Mouse (Mus musculus) stomach, embryonic 16.5 days (tissue): ENCODE measurements around the gene Slc9a2. TPM values are rescaled to one million over a fixed set of nuclear protein-coding genes. Genes with fewer than 3 reads are reported as not detected.

Experiments
- ATAC-seq: fragments of 200-750 bp; cut with Nextera tagmentation; 2 replicates; pipeline ENCODE4 v1.8.0; 2017; ENCODE audit warnings: moderate number of reproducible peaks, moderate TSS enrichment; ENCODE audit not compliant: insufficient read depth, low FRiP score
- H3K27ac ChIP-seq: fragments of 300-500 bp; sonication (generic); 2 replicates; pipeline ENCODE4 v1.5.1; 2014; ENCODE audit warnings: low read length
- H3K27me3 ChIP-seq: fragments of 300-500 bp; sonication (generic); 2 replicates; pipeline ENCODE4 v1.6.1; 2014; ENCODE audit warnings: low read length, control low read depth, mixed read lengths; ENCODE audit not compliant: control insufficient read depth, insufficient read depth
- H3K36me3 ChIP-seq: fragments of 300-500 bp; sonication (generic); 2 replicates; pipeline ENCODE4 v1.6.1; 2014; ENCODE audit warnings: low read length; ENCODE audit not compliant: control insufficient read depth, insufficient read depth
- H3K4me1 ChIP-seq: fragments of 300-500 bp; sonication (generic); 2 replicates; pipeline ENCODE4 v1.6.1; 2014; ENCODE audit warnings: low read length, control low read depth, mixed read lengths; ENCODE audit not compliant: control insufficient read depth, insufficient read depth
- H3K4me2 ChIP-seq: fragments of 300-500 bp; sonication (generic); 2 replicates; pipeline ENCODE4 v1.6.1; 2014; ENCODE audit warnings: low read depth, low read length, mixed read lengths
- H3K4me3 ChIP-seq: fragments of 300-500 bp; sonication (generic); replicated peaks from 2 replicates; pipeline ENCODE4 v1.5.1; 2014; ENCODE audit warnings: mild to moderate bottlenecking, low read length
- H3K9ac ChIP-seq: fragments of 300-500 bp; sonication (generic); 2 replicates; pipeline ENCODE4 v1.6.1; 2014; ENCODE audit warnings: low read length
- H3K9me3 ChIP-seq: fragments of 300-500 bp; sonication (generic); replicated peaks from 2 replicates; pipeline ENCODE4 v1.6.1; 2016; ENCODE audit warnings: low read length, control low read depth; ENCODE audit not compliant: control insufficient read depth
- WGBS: fragments of 180-500 bp; shearing (Covaris S2); extraction: QIAGEN DNeasy Blood & Tissue Kit; methylation state at CpG from one replicate; pipeline ENCODE4 v1.1.7; 2014; 5-methylcytosine and 5-hydroxymethylcytosine counted together
- polyA plus RNA-seq: library from polyadenylated mRNA; unstranded; fragments of >200 nt; fragmentation: Nextera tagmentation; extraction: Ambion mirVana; gene quantifications from 2 replicates; pipeline ENCODE4 v1.2.1, GENCODE M21; 2015

Gene Slc9a2
- polyA plus RNA-seq, 1 experiment from 2014 or later, result 3.7 TPM

DNA sequence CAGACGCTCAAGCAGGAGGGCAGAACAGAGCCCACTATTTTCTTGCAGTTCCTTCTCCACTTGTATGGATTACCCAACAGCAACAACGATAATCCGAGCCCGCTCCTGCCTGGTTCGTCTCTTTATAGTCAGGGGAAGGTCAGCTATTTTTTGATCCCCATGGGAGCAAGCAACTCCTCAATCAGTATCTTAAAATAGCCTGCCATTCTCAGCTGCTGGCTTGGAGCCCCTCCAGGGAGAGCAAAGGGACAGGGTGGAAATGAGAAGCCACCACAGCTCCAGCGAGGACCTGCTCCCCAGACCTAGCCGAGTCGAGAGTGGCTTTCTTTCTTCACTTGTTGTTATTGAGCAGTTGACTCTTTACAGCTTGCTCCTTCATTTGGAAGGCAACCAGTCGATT, 125.0 kb downstream of the Slc9a2 start, which contains the start of gene Tmem182:
Tmem182 (plus strand) TSS at position 251 of the 400 bp plus-strand sequence.
- ATAC-seq, result no peak

DNA sequence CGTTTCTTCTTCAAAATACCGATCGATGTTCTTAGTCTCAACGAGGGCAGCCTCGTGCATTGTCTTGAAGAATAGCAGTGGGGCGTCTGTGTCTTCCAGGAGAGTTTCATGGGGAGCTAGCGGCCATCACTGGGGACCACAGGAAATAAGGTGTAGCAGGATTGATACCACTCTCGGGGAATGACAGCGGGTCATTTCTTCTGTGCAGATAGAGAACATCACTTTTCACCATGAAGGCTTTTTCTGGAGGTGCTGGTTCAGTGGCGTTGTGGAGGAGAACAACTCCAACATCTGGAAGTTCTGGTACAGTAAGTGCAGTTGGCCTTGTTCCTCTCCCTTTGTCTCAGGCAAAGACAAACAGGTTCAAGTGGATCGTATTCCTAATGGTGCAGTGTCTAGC, 125.5 kb downstream of the Slc9a2 start:
- WGBS, result 86% methylated on average over 11 of the region's 11 CpGs
- no peaks in the 10 kb centered on the region for H3K36me3 ChIP-seq
- no peaks in the 10 kb centered on the region for H3K27me3 ChIP-seq
- H3K27ac ChIP-seq, result no peak overlapping the region
- H3K4me1 ChIP-seq, result no peaks in the 10 kb centered on the region
- no peak overlapping the region for H3K4me3 ChIP-seq
- no peaks in the 10 kb centered on the region for H3K9me3 ChIP-seq
- H3K4me2 ChIP-seq, result no peak overlapping the region
- no peak overlapping the region for H3K9ac ChIP-seq
- ATAC-seq, result no peak

More for the DNA sequence above, 125.0 kb downstream of the Slc9a2 start, which contains the start of gene Tmem182:
- no peak within 1 kb of the TSS for H3K9ac ChIP-seq
- no peak within 1 kb of the TSS for H3K4me3 ChIP-seq
- no peaks in the 10 kb centered on the region for H3K36me3 ChIP-seq
- H3K27ac ChIP-seq, result no peak within 1 kb of the TSS
- no peak within 1 kb of the TSS for H3K4me2 ChIP-seq
- no peaks in the 10 kb centered on the region for H3K4me1 ChIP-seq
- no peaks in the 10 kb centered on the region for H3K27me3 ChIP-seq
- no peaks in the 10 kb centered on the region for H3K9me3 ChIP-seq
- WGBS, result 74% methylated on average over 9 of the region's 9 CpGs

GRCm38 (mm10) chr1:40808643-40809042, 128.3 kb downstream of the Slc9a2 start:
- H3K4me1 ChIP-seq, result no peaks in the 10 kb centered on the region
- no peaks in the 10 kb centered on the region for H3K9me3 ChIP-seq
- H3K27ac ChIP-seq, result no peak overlapping the region
- no peak overlapping the region for H3K4me3 ChIP-seq
- no peak overlapping the region for H3K9ac ChIP-seq
- 80% methylated on average over 3 of the region's 3 CpGs for WGBS
- H3K4me2 ChIP-seq, result no peak overlapping the region
- H3K36me3 ChIP-seq, result no peaks in the 10 kb centered on the region
- no peaks in the 10 kb centered on the region for H3K27me3 ChIP-seq
- ATAC-seq, result no peak

GRCm38 (mm10) chr1:40815071-40815845, 134.9 kb downstream of the Slc9a2 start:
- Histone ChIP-seq H3K9me3 (no peaks in the 10 kb centered on the region), H3K4me3 (no peak overlapping the region), H3K27me3 (no peaks in the 10 kb centered on the region), H3K4me1 (no peaks in the 10 kb centered on the region), H3K36me3 (no peaks in the 10 kb centered on the region), H3K9ac (no peak overlapping the region), H3K27ac (no peak overlapping the region), H3K4me2 (no peak overlapping the region)
- 57% methylated on average over 16 of the region's 16 CpGs for WGBS
- no peak for ATAC-seq

Other genes with a start within 250 kb of the Slc9a2 start
- 1.6 and 2.0 TPM in 2 replicates for gene Il18r1, start 215.0 kb upstream of the Slc9a2 start, polyA plus RNA-seq
- 0.71 and 0.72 TPM in 2 replicates for gene Il18rap, start 165.2 kb upstream of the Slc9a2 start, polyA plus RNA-seq
- 12.0 and 15.5 TPM in 2 replicates for gene Slc9a4, start 100.5 kb upstream of the Slc9a2 start, polyA plus RNA-seq
- gene Mfsd9, start 110.1 kb downstream of the Slc9a2 start, polyA plus RNA-seq, result 4.6 and 5.0 TPM in 2 replicates
- 0.21 and 4.3 TPM in 2 replicates for gene Tmem182, start 125.0 kb downstream of the Slc9a2 start, polyA plus RNA-seq